Mouse (Mus musculus) embryo, embryonic 9.5 days (tissue): ENCODE results near the gene Id3.

Experiments
- DNase-seq: peaks from one replicate; pipeline ENCODE4 v3.0.0-alpha.2; 2017; ENCODE audit errors: extremely low spot score

The Id3 gene

GRCm38 (mm10) chr4:136124581-136124980, 18.7 kb upstream of the Id3 start:
- DNase-seq, result no peak

GRCm38 (mm10) chr4:136125458-136125857, 17.8 kb upstream of the Id3 start:
- DNase-seq, result no peak

- DNase-seq, result no peak
These were observed 17.3 kb upstream of the Id3 start for GRCm38 (mm10) chr4:136126019-136126418.

GRCm38 (mm10) chr4:136127670-136128069, 15.6 kb upstream of the Id3 start:
- no peak for DNase-seq

- DNase-seq, result no peak
These were observed 13.5 kb upstream of the Id3 start for GRCm38 (mm10) chr4:136129842-136130241.

- DNase-seq, result peak; percentile 32
These were observed 9.5 kb upstream of the Id3 start for GRCm38 (mm10) chr4:136133801-136134200.

- peak; percentile 79 for DNase-seq
These were observed 8.8 kb upstream of the Id3 start for GRCm38 (mm10) chr4:136134418-136134977.

GRCm38 (mm10) chr4:136134978-136135873, 8.1 kb upstream of the Id3 start:
- DNase-seq, result peak; percentile 91

- DNase-seq, result peak; percentile 67
These were observed 7.2 kb upstream of the Id3 start for GRCm38 (mm10) chr4:136135874-136136728.

- no peak for DNase-seq
These were observed 3.8 kb upstream of the Id3 start for GRCm38 (mm10) chr4:136139326-136140110.

- DNase-seq, result peak; percentile 97
These were observed 2.7 kb upstream of the Id3 start for GRCm38 (mm10) chr4:136140327-136141250.

- peak; percentile 56 for DNase-seq
These were observed 767 bp upstream of the Id3 start for GRCm38 (mm10) chr4:136142267-136143192.

GRCm38 (mm10) chr4:136144126-136144926, 1.0 kb downstream of the Id3 start:
- DNase-seq, result peak; percentile 76

- DNase-seq, result no peak
These were observed 1.6 kb downstream of the Id3 start for GRCm38 (mm10) chr4:136144927-136145292.

GRCm38 (mm10) chr4:136145362-136145885, 2.1 kb downstream of the Id3 start:
- DNase-seq, result peak; percentile 33

GRCm38 (mm10) chr4:136145991-136146711, 2.9 kb downstream of the Id3 start:
- DNase-seq, result peak; percentile 52

GRCm38 (mm10) chr4:136146712-136147154, 3.4 kb downstream of the Id3 start:
- DNase-seq, result peak; percentile 54
